Mouse (Mus musculus) liver, embryonic 14.5 days (tissue): ENCODE measurements around the gene Hoxb6.

Experiments
- CTCF ChIP-seq: IDR thresholded peaks from 2 replicates; pipeline ENCODE4 v1.5.1; 2016; ENCODE audit warnings: antibody characterized with exemption, low read depth, control low read depth
- EP300 ChIP-seq: IDR thresholded peaks from 2 replicates; pipeline ENCODE4 v1.6.1; 2016; ENCODE audit warnings: antibody characterized with exemption, low read depth

DNA sequence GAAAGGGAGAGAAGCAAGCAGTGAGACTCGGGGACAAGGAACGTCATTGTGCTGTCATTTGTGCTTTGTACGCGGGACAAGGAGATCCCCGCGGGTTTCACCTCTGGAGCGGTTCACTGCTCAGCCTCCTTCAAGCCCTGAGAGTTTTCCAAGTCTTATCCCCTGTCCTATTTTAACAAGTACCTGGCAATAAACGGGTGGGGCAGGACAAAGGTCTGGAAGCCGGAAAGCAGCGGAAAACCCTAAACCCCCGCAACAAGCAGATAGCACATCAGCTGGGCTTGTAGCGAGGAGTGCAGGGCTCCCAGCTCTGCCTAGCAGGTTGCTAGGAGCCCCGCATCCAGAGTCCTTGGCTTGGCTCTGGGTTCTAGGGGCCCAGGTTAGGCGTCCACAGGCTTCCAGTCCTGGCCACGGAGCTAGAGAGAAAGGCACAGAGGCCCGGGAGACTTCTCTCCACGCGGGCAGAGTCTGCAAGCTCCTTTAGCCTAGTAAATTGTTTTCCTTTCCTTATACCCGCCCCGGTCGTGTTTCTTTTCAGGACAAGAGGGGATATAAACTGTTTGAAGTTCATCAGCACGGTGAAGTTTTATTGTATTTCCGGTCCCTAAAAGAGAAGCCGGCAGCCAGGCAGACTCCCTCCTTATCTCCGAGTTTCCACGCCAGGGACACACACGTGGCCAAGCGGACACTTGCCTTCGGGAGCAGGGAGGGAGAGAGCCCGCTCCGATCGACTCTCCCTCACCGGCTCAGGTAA, 28.5 kb upstream of the Hoxb6 start:
- no peak for TF ChIP-seq CTCF
- no peak for TF ChIP-seq EP300
